Mouse (Mus musculus): ENCODE results near the gene H1f0.

DNA sequence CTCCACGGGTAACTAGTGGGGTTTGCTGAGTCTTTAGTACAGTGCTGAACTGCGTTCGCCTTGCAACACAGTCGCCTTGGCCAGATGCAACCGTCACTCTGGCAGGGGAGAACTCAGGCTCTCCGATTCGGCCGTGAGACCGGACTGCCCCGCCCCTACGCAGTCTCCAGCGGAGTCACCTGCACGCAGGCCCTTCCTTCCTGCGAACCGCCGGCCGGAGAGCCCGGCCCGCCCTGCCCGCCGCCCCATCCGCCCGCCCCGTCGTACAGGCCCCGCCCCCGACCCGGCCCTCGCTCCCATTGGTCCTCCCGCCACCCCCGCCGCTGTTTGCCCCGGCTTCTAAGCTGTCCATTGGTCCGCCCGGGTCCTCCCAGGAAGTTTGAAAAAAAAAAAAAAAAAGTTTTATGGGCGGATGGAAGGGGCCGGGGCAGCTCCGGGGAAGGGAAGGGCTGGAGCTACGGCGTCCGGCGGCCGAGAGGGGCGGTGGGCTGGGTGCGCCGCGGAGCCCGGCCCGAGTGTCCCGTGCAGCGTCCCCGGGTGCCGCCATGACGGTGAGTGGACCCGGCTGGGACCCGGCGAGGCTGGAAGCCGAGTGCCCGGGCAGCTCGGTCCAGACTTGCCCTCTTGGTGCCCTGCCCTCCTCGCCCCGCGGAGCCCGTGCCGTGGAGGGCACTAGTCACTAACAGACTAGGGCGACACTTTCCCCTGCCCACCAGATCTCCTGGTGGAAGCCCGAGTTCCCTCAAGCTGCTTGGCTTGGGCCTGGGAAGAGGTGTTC, 45.4 kb upstream of the H1f0 start:
- TF ChIP-seq POLR2A (IDR thresholded peaks at IDR 0.05; ENCODE audit: borderline replicate concordance, extremely low read depth, low read depth, low read length) (peak; percentile 89; the same call in 1 of the 2 replicates), CTCF (IDR thresholded peaks at IDR 0.05; ENCODE audit: insufficient read depth, low read length) (no peak)

Measured in lung, adult 2 months (tissue).